Mouse (Mus musculus) CH12.LX (cell line): ENCODE data around the gene Prox1.

Experiments used
- CHD2 ChIP-seq: IDR thresholded peaks from 2 replicates; pipeline ENCODE4 v1.6.1; 2011; ENCODE audit warnings: low read length, improper control_type of control experiment
- CTCF ChIP-seq, 2 experiments: IDR thresholded peaks in 1 of 2; conservative IDR thresholded peaks in 1 of 2; 2 replicates each; pipeline ENCODE4 v1.5.1; 2011 to 2012; ENCODE audit warnings: low read depth in 2 of 2, low read length in 2 of 2, improper control_type of control experiment in 1 of 2, inconsistent platforms in 1 of 2, mild to moderate bottlenecking in 1 of 2, moderate library complexity in 1 of 2
- ETS1 ChIP-seq: conservative IDR thresholded peaks from 2 replicates; pipeline ENCODE4 v1.6.1; 2012; ENCODE audit warnings: low read depth, mild to moderate bottlenecking, inconsistent platforms, low read length, improper control_type of control experiment, moderate library complexity
- HCFC1 ChIP-seq: IDR thresholded peaks from 2 replicates; pipeline ENCODE4 v1.6.1; 2012; ENCODE audit warnings: low read depth, mild to moderate bottlenecking, inconsistent platforms, low read length, improper control_type of control experiment
- IRF4 ChIP-seq: IDR thresholded peaks from 2 replicates; pipeline ENCODE4 v1.6.1; 2014; ENCODE audit warnings: low read depth, mild to moderate bottlenecking, inconsistent platforms, low read length, improper control_type of control experiment
- POLR2AphosphoS2 ChIP-seq: IDR thresholded peaks from 2 replicates; pipeline ENCODE4 v1.6.1; 2011; ENCODE audit warnings: low read depth, low read length, improper control_type of control experiment
- SIN3A ChIP-seq: IDR thresholded peaks from 2 replicates; pipeline ENCODE4 v1.6.1; 2012; ENCODE audit warnings: low read length, improper control_type of control experiment, inconsistent platforms

DNA sequence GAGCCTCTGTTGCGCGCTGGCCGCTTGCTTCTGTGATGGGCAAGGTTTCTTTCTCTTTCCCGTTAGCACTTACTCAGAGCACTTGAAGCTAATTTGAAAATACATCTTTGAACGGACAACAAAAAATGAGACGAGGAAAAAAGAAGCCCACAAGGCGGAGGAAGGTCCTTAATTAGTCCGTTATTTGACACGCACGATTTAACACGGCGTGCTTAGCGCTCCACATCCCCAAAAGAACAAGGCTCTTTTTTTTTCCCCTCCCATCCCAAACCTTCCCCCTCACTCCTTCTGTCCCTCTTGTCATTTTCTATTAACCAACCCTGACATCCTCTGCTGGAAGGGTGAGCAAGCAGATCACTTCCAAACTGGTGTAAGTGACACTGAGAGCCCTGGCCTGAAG lies 21.5 kb upstream of the Prox1 start:
- TF ChIP-seq ETS1 (no peak), HCFC1 (no peak), CTCF (conservative IDR thresholded peaks at IDR 0.05 in 1 of 2, IDR thresholded peaks at IDR 0.05 in 1 of 2; ENCODE audit: low read depth in 2 of 2, low read length in 2 of 2) (no peak), CHD2 (no peak), IRF4 (no peak), SIN3A (no peak), POLR2AphosphoS2 (no peak)
